15 mouse cellular contexts compared by ENCODE assay signal in genomic region chr3:154385831-154386312, GRCm38 (mm10). TPM values are rescaled to one million over a fixed set of nuclear protein-coding genes. Genes with fewer than 3 reads are reported as not detected.
DNase-seq lines count a peak whose midpoint lies in the region; ATAC-seq and TF ChIP-seq lines count a peak whose summit lies in the region.
"Had no signal": no experiment of that assay in that cellular context is flagged by ENCODE, and none has a peak within 500 bp of the region (broad histone marks: within the 10 kb centered on the region; RNA-seq: fewer than 3 reads in every experiment).

No protein-coding gene starts in this region.

- dilution Hi-C loops in CH12.LX (cut with MboI; ENCODE audit: extremely low pct_ligation_motif_present, extremely low pct_unique_long_range_greater_than_20kb, low sequenced_read_pairs), result no loop called here

- no peaks in the 10 kb centered on the region for H3K9me3 ChIP-seq in CH12.LX (replicated peaks; ENCODE audit: low read length)
- H3K9me3 ChIP-seq in forebrain, embryonic 13.5 days (replicated peaks), result no peaks in the 10 kb centered on the region
- no peaks in the 10 kb centered on the region for H3K9me3 ChIP-seq in midbrain, embryonic 10.5 days (replicated peaks)
- H3K9me3 ChIP-seq: limb, embryonic 15.5 days had no signal

- H3K4me3 ChIP-seq in CH12.LX (replicated peaks in 1 of 3; ENCODE audit: low read depth in 2 of 3, low read length in 2 of 3, poor library complexity in 1 of 3), result no peak overlapping the region
- no peak overlapping the region for H3K4me3 ChIP-seq in forebrain, embryonic 13.5 days
- no peak overlapping the region for H3K4me3 ChIP-seq in midbrain, embryonic 10.5 days
- H3K4me3 ChIP-seq: limb, embryonic 15.5 days had no signal

- peak; percentile 25 to 40 for DNase-seq in cerebellum, postnatal 14 days
- DNase-seq in cerebellum, adult 18-20 months, result no peak
- DNase-seq in CH12.LX (ENCODE audit: extremely low read depth), result peak; percentile 43
- peak; percentile 32 for DNase-seq in midbrain, embryonic 10.5 days (ENCODE audit: low spot score)
- no peak for DNase-seq in gastrocnemius, postnatal 25 days
- DNase-seq in Muller cell, postnatal 12 days (ENCODE audit: inconsistent ontology term), result no peak
- no peak for DNase-seq in gastrocnemius, postnatal 14 days
- DNase-seq: adrenal gland, postnatal 36 days; cerebellum, adult 8-10 months; kidney, adult 2 months; lung, postnatal 36 days had no signal

- H3K9ac ChIP-seq in CH12.LX (ENCODE audit: insufficient read depth, low read depth), result no peak overlapping the region
- H3K9ac ChIP-seq in forebrain, embryonic 13.5 days, result no peak overlapping the region
- H3K9ac ChIP-seq: limb, embryonic 15.5 days had no signal

- TF ChIP-seq RAD21 in CH12.LX (IDR thresholded peaks at IDR 0.05; ENCODE audit: low read depth, low read length), result no peak

- H3K4me2 ChIP-seq in CH12.LX (ENCODE audit: insufficient read depth, low read depth, poor library complexity, severe bottlenecking), result no peak overlapping the region
- H3K4me2 ChIP-seq in forebrain, embryonic 13.5 days, result peak overlapping the region; percentile 19; the same call in 1 of the 2 replicates
- H3K4me2 ChIP-seq: limb, embryonic 15.5 days had no signal

- in situ Hi-C loops in CH12.LX (cut with MboI; ENCODE audit: low pct_ligation_motif_present, low pct_unique_long_range_greater_than_20kb, low sequenced_read_pairs), result no loop called here

- intact Hi-C loops in gastrocnemius, postnatal 14 days (cut with DNase I; ENCODE audit: low total_unique reads), result no loop called here

- no peak overlapping the region for H3K27ac ChIP-seq in CH12.LX (ENCODE audit: insufficient read depth, low read depth)
- H3K27ac ChIP-seq in forebrain, embryonic 13.5 days, result no peak overlapping the region
- peak overlapping the region; percentile 46 for H3K27ac ChIP-seq in midbrain, embryonic 10.5 days (replicated peaks)
- H3K27ac ChIP-seq: limb, embryonic 15.5 days had no signal

- no peak for TF ChIP-seq POLR2A in CH12.LX (IDR thresholded peaks at IDR 0.05; ENCODE audit: low read depth, low read length)

- whole genome bisulfite sequencing in forebrain, embryonic 13.5 days, result 5% methylated on average over 10 of the region's 10 CpGs
- 32% methylated on average over 10 of the region's 10 CpGs for WGBS in midbrain, embryonic 10.5 days

- H3K79me2 ChIP-seq in CH12.LX (replicated peaks; ENCODE audit: control insufficient read depth, extremely low read depth, insufficient read depth, poor library complexity, severe bottlenecking), result no peaks in the 10 kb centered on the region

- no peak for TF ChIP-seq CTCF in CH12.LX (conservative IDR thresholded peaks at IDR 0.05 in 1 of 2, IDR thresholded peaks at IDR 0.05 in 1 of 2; ENCODE audit: low read depth in 2 of 2, low read length in 2 of 2)

- ATAC-seq in forebrain, embryonic 13.5 days, result peak; percentile 84

- no peaks in the 10 kb centered on the region for H3K27me3 ChIP-seq in CH12.LX (replicated peaks)
- H3K27me3 ChIP-seq in forebrain, embryonic 13.5 days, result no peaks in the 10 kb centered on the region
- peaks cover 10% of the 10 kb centered on the region; the same call in 1 of the 2 replicates for H3K27me3 ChIP-seq in midbrain, embryonic 10.5 days (ENCODE audit: low read depth, poor library complexity, severe bottlenecking)
- H3K27me3 ChIP-seq: limb, embryonic 15.5 days had no signal

- no peaks in the 10 kb centered on the region for H3K36me3 ChIP-seq in CH12.LX (replicated peaks in 1 of 2; ENCODE audit: control insufficient read depth in 1 of 2, insufficient read depth in 1 of 2, low read length in 1 of 2)
- no peaks in the 10 kb centered on the region for H3K36me3 ChIP-seq in forebrain, embryonic 13.5 days (ENCODE audit: poor library complexity, severe bottlenecking)
- H3K36me3 ChIP-seq in midbrain, embryonic 10.5 days, result no peaks in the 10 kb centered on the region
- H3K36me3 ChIP-seq: limb, embryonic 15.5 days had no signal

- TF ChIP-seq EP300 in CH12.LX (IDR thresholded peaks at IDR 0.05; ENCODE audit: low read length), result no peak

- peaks cover 4 to 54% of the 10 kb centered on the region in 2 experiments for H3K4me1 ChIP-seq in CH12.LX (ENCODE audit: control insufficient read depth in 1 of 2, insufficient read depth in 2 of 2)
- peaks cover 49% of the 10 kb centered on the region for H3K4me1 ChIP-seq in forebrain, embryonic 13.5 days
- H3K4me1 ChIP-seq in midbrain, embryonic 10.5 days, result peaks cover 53% of the 10 kb centered on the region

TF ChIP-seq in CH12.LX, 34 proteins besides CTCF, POLR2A, EP300 and RAD21:
- TF ChIP-seq NELFE (IDR thresholded peaks at IDR 0.05; ENCODE audit: low read depth, low read length), result no peak
- no peak for TF ChIP-seq ZNF384 (IDR thresholded peaks at IDR 0.05; ENCODE audit: low read depth, low read length)
- TF ChIP-seq MAZ (IDR thresholded peaks at IDR 0.05; ENCODE audit: low read depth, low read length), result no peak
- TF ChIP-seq BHLHE40 (IDR thresholded peaks at IDR 0.05; ENCODE audit: low read depth, low read length), result no peak
- no peak for TF ChIP-seq USF1 (IDR thresholded peaks at IDR 0.05; ENCODE audit: low read depth, low read length)
- no peak for TF ChIP-seq MYC (IDR thresholded peaks at IDR 0.05; ENCODE audit: low read depth, low read length)
- TF ChIP-seq JUN (IDR thresholded peaks at IDR 0.05; ENCODE audit: insufficient read depth, low read depth, low read length), result no peak
- no peak; the same call in 1 of the 2 replicates for TF ChIP-seq ETS1 (conservative IDR thresholded peaks at IDR 0.05; ENCODE audit: low read depth, low read length)
TF ChIP-seq in CH12.LX: peak in this region for 0.

RNA-seq across cellular contexts. Expression of gene Lhx8, which starts 55.4 kb away (rescaled TPM):
- total RNA-seq in CH12.LX (2012; rRNA removed) (not detected in 2 replicates), CH12.LX (2014; rRNA removed) (not detected in 2 replicates)
- not detected in 2 replicates for polyA plus RNA-seq in CH12.LX (2012; ENCODE audit: insufficient read length, low read depth)
- polyA plus RNA-seq in forebrain, embryonic 13.5 days (2015; fragmentation: Nextera tagmentation; extraction: Ambion mirVana), result 15.7 and 24.5 TPM in 2 replicates
- 0.31 and 0.84 TPM in 2 replicates for polyA plus RNA-seq in midbrain, embryonic 10.5 days (2016; fragmentation: Nextera tagmentation; extraction: Ambion mirVana)
- total RNA-seq in gastrocnemius, postnatal 25 days (2021), result not detected
- total RNA-seq in gastrocnemius, postnatal 14 days (2021), result under 1 TPM; 0.12 to 0.33 TPM
- total RNA-seq: heart, adult 8-10 months; layer of hippocampus, adult 8-10 months had no signal

Comparison
In these comparisons a context has a peak if more than half of its experiments do, and no peak if none do; other contexts are left out.
1. DNase-seq: peak in cerebellum, postnatal 14 days (2 of 2), CH12.LX (single experiment) and midbrain, embryonic 10.5 days (single experiment); none in cerebellum, adult 18-20 months (0 of 2), gastrocnemius, postnatal 25 days (single experiment), Muller cell, postnatal 12 days (single experiment) and gastrocnemius, postnatal 14 days (single experiment).